Mouse (Mus musculus) midbrain, postnatal 0 days (tissue): ENCODE results near the gene Fyn. TPM values are rescaled to one million over a fixed set of nuclear protein-coding genes. Genes with fewer than 3 reads are reported as not detected.

Source experiments
- ATAC-seq: fragments of 200-750 bp; cut with Nextera tagmentation; 2 replicates; pipeline ENCODE4 v1.8.0; 2017; ENCODE audit warnings: moderate number of reproducible peaks, mild to moderate bottlenecking, moderate TSS enrichment, moderate library complexity; ENCODE audit not compliant: low FRiP score
- DNase-seq: peaks from one replicate; pipeline ENCODE4 v3.0.0-alpha.2; 2015; ENCODE audit warnings: low spot score
- H3K27ac ChIP-seq: fragments of 300-500 bp; sonication (generic); 2 replicates; pipeline ENCODE4 v1.5.1; 2014; ENCODE audit warnings: low read depth, mild to moderate bottlenecking, low read length, mixed read lengths
- H3K27me3 ChIP-seq: fragments of 300-500 bp; sonication (generic); 2 replicates; pipeline ENCODE4 v1.6.1; 2014; ENCODE audit warnings: low read length, control low read depth, mixed read lengths; ENCODE audit not compliant: insufficient read depth
- H3K36me3 ChIP-seq: fragments of 300-500 bp; sonication (generic); 2 replicates; pipeline ENCODE4 v1.6.1; 2014; ENCODE audit warnings: low read length, control low read depth, mixed read lengths; ENCODE audit not compliant: insufficient read depth
- H3K4me1 ChIP-seq: fragments of 300-500 bp; sonication (generic); 2 replicates; pipeline ENCODE4 v1.6.1; 2014; ENCODE audit warnings: mild to moderate bottlenecking, control low read depth, antibody characterized with exemption, low read length, mixed read lengths; ENCODE audit not compliant: insufficient read depth
- H3K4me2 ChIP-seq: fragments of 300-500 bp; sonication (generic); 2 replicates; pipeline ENCODE4 v1.6.1; 2014; ENCODE audit warnings: low read depth, mild to moderate bottlenecking, low read length, mixed read lengths; ENCODE audit not compliant: poor library complexity, severe bottlenecking
- H3K4me3 ChIP-seq: fragments of 300-500 bp; sonication (generic); 2 replicates; pipeline ENCODE4 v1.5.1; 2014; ENCODE audit warnings: low read depth, mild to moderate bottlenecking, low read length, moderate library complexity
- H3K9ac ChIP-seq: fragments of 300-500 bp; sonication (generic); replicated peaks from 2 replicates; pipeline ENCODE4 v1.6.1; 2014; ENCODE audit warnings: mild to moderate bottlenecking, low read length, moderate library complexity, mixed read lengths; ENCODE audit not compliant: poor library complexity, severe bottlenecking
- H3K9me3 ChIP-seq: fragments of 300-500 bp; sonication (generic); 2 replicates; pipeline ENCODE4 v1.6.1; 2016; ENCODE audit warnings: low read length, control low read depth
- CTCF ChIP-seq: IDR thresholded peaks from 2 replicates; pipeline ENCODE4 v1.5.1; 2016; ENCODE audit warnings: antibody characterized with exemption, mild to moderate bottlenecking
- WGBS: fragments of 180-500 bp; shearing (Covaris S2); extraction: QIAGEN DNeasy Blood & Tissue Kit; methylation state at CpG from one replicate; pipeline ENCODE4 v1.1.7; 2014; 5-methylcytosine and 5-hydroxymethylcytosine counted together
- polyA plus RNA-seq: library from polyadenylated mRNA; unstranded; fragments of >200 nt; fragmentation: Nextera tagmentation; extraction: Ambion mirVana; gene quantifications from 2 replicates; pipeline ENCODE4 v1.2.1, GENCODE M21; 2015
- total RNA-seq: library from RNA; depleted of rRNA; stranded (reverse); fragments of >200 nt; gene quantifications from 2 replicates; pipeline ENCODE4 v1.2.3, GENCODE M21; 2014

Fyn gene
- total and polyA plus RNA-seq, 2 experiments from 2014 or later, result 82.9 to 121 TPM

DNA sequence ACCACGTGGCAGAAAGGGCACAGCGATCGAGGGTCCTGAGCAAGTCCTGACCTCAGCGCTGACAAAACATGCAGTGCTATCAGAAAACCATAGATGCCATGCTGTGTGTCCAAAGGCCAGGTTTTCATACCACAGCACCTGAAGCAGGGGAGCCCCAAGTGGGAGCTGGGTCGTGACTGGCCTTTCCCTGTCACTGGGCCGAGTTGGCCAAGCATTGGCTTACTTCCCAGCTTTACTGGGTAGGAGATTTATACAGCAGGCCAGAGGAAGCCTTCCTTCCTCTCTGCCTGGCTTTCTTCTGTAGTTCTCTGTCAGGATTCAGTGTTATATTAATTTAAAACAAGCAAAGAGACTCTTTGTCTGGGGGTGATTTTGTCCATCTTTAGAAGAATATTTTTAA is 35.1 kb downstream of the Fyn start:
- ATAC-seq (no peak), DNase-seq (peak; percentile 37)
- 72% methylated on average over 6 of the region's 6 CpGs for WGBS

DNA sequence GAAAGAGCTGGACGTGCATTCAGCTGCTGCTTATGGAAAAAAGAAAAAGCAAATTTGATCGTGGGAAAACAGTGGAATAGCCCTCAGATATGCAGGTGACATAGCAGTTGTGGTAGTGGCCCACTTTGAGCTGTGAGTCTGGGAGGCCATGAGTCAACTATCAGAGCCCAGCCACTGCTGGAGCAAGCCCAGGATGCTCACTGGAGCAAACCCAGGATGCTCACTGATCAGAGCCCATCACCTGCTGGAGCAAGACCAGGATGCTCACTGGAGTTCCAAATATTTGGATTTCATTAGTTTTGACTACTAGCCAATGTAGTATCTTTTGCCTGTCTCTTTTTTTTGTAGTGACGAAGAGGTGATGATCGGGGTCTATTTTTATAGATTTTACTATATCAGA is 35.5 kb downstream of the Fyn start:
- DNase-seq (no peak), ATAC-seq (no peak)
- H3K36me3 ChIP-seq, result 0 out of 2 replicates have a peak, but pooled peaks cover under 1% of the 10 kb centered on the region
- TF ChIP-seq CTCF, result no peak
- no peak overlapping the region for H3K4me2 ChIP-seq
- H3K9me3 ChIP-seq, result no peaks in the 10 kb centered on the region
- 70% methylated on average over 4 of the region's 4 CpGs for WGBS
- H3K4me1 ChIP-seq, result peaks cover 4% of the 10 kb centered on the region; the same call in 1 of the 2 replicates
- no peak overlapping the region for H3K4me3 ChIP-seq
- no peak overlapping the region for H3K9ac ChIP-seq
- no peak overlapping the region for H3K27ac ChIP-seq
- no peaks in the 10 kb centered on the region for H3K27me3 ChIP-seq

More for the DNA sequence above, 35.1 kb downstream of the Fyn start:
- no peaks in the 10 kb centered on the region for H3K9me3 ChIP-seq
- no peak overlapping the region for H3K27ac ChIP-seq
- peaks cover 4% of the 10 kb centered on the region; the same call in 1 of the 2 replicates for H3K4me1 ChIP-seq
- no peak overlapping the region for H3K9ac ChIP-seq
- H3K4me2 ChIP-seq, result no peak overlapping the region
- no peak overlapping the region for H3K4me3 ChIP-seq
- TF ChIP-seq CTCF, result no peak
- 0 out of 2 replicates have a peak, but pooled peaks cover 5% of the 10 kb centered on the region for H3K36me3 ChIP-seq
- H3K27me3 ChIP-seq, result no peaks in the 10 kb centered on the region

DNA sequence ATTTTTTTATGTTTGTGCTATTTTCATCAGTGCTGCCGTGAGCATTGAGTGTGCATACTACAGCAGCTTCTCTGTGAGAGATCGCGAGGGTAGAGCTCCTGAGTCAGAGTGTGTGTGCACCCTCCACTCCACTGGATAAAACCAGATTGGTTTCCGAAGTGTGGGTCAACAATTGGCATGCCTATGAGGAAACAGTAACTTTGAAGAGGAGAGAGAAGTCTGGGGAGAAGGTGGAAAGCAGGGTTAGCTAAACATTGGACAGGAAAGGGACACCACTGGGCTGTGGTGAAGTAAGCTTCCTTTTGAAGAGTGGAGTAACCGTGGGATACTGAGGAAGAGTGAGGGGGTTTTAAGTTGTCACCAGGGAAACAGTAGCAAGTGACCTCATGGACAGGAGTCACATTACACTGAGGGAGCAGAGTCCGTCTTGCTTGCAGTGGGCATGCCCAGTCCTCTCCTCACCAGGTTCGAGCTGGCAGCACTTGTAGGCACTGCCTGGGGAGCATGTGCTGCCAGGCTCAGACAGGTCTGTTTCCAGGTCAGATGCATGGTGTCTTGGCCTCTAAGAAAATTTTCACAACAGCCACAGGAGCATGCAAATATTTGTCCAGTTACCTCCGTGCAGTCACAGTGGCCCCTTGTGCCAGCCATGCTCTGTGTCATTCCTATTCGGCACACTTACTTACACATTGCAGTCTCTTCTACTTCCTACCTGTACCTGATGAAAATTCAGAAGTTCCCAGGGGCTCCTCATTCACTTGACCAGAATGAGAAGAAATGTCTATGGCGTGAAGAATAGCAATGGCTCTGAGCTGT is 37.5 kb downstream of the Fyn start:
- Histone ChIP-seq H3K9me3 (no peaks in the 10 kb centered on the region), H3K4me3 (no peak overlapping the region), H3K27ac (no peak overlapping the region), H3K36me3 (no peaks in the 10 kb centered on the region), H3K4me2 (no peak overlapping the region), H3K4me1 (peaks cover 4% of the 10 kb centered on the region; the same call in 1 of the 2 replicates), H3K9ac (no peak overlapping the region), H3K27me3 (no peaks in the 10 kb centered on the region)
- WGBS, result 64% methylated on average over 10 of the region's 10 CpGs
- DNase-seq (no peak), ATAC-seq (no peak)
- TF ChIP-seq CTCF, result no peak

- H3K27me3 ChIP-seq, result no peaks in the 10 kb centered on the region
- WGBS, result 71% methylated on average over 7 of the region's 7 CpGs
- no peak for TF ChIP-seq CTCF
- H3K4me1 ChIP-seq, result peaks cover 4% of the 10 kb centered on the region; the same call in 1 of the 2 replicates
- no peak overlapping the region for H3K4me2 ChIP-seq
- H3K27ac ChIP-seq, result no peak overlapping the region
- H3K9ac ChIP-seq, result no peak overlapping the region
- H3K36me3 ChIP-seq, result no peaks in the 10 kb centered on the region
- H3K9me3 ChIP-seq, result no peaks in the 10 kb centered on the region
- no peak for DNase-seq
- H3K4me3 ChIP-seq, result no peak overlapping the region
- no peak for ATAC-seq
These were observed 38.1 kb downstream of the Fyn start for GRCm38 (mm10) chr10:39406798-39407189.

- no peak for TF ChIP-seq CTCF
These were observed 38.9 kb downstream of the Fyn start for GRCm38 (mm10) chr10:39407553-39407952.

DNA sequence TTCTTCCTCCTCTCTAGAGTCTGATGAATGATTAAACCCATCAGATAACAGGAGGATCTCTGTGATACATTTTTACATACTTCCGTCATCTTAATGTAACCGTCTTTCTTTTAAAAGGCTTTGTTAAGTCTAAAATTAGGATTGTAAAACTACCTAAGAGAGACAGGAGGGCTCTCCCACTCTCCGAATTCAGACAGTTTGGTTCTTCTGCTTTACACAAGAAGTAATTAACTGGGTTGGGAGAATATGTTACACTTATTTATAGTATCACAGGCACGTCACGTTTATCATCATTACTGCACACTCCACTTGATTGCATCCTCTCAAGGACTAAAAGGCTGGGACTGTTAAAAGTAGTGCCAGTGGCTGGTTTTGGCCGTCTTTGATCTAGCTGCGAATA is 40.9 kb downstream of the Fyn start:
- H3K27me3 ChIP-seq, result no peaks in the 10 kb centered on the region
- no peak overlapping the region for H3K9ac ChIP-seq
- WGBS, result 74% methylated on average over 7 of the region's 7 CpGs
- no peak overlapping the region for H3K4me2 ChIP-seq
- H3K27ac ChIP-seq, result no peak overlapping the region
- no peak for TF ChIP-seq CTCF
- H3K4me1 ChIP-seq, result peaks cover 4% of the 10 kb centered on the region; the same call in 1 of the 2 replicates
- H3K4me3 ChIP-seq, result no peak overlapping the region
- H3K9me3 ChIP-seq, result no peaks in the 10 kb centered on the region
- no peaks in the 10 kb centered on the region for H3K36me3 ChIP-seq
- DNase-seq, result no peak
- no peak for ATAC-seq

More at GRCm38 (mm10) chr10:39407553-39407952, 38.9 kb downstream of the Fyn start:
- DNase-seq (no peak), ATAC-seq (no peak)
- H3K27ac ChIP-seq, result no peak overlapping the region
- H3K36me3 ChIP-seq, result no peaks in the 10 kb centered on the region
- H3K4me3 ChIP-seq, result no peak overlapping the region
- no peaks in the 10 kb centered on the region for H3K27me3 ChIP-seq
- peaks cover 4% of the 10 kb centered on the region; the same call in 1 of the 2 replicates for H3K4me1 ChIP-seq
- WGBS, result 94% methylated on average over 2 of the region's 2 CpGs
- H3K9ac ChIP-seq, result no peak overlapping the region
- no peaks in the 10 kb centered on the region for H3K9me3 ChIP-seq
- H3K4me2 ChIP-seq, result no peak overlapping the region
